Mouse (Mus musculus): ENCODE measurements around the gene Fbxw11.
A peak's percentile ranks its signal among the peaks of the same experiment; 100 is the strongest.

Gene Fbxw11

DNA sequence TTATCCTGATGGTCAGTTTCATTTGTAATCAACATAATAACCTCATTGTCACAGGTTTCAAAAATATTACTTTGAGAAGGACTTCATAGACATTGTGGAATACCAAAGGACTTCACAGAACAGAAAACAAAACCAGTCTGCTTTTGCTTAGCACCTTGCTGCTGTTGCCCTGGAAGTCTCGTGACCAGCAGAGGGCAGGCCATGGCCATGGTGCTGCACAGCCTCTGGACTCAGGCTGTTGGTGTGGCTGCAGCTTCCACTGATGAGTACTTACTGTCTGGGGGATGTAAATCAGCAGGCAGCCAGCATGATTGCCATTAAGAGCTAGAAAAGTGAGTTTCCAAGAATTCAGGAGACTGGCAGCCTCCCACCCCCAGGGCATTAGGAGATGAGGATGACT is 16.8 kb upstream of the Fbxw11 start:
- peak; percentile 65 for DNase-seq

DNA sequence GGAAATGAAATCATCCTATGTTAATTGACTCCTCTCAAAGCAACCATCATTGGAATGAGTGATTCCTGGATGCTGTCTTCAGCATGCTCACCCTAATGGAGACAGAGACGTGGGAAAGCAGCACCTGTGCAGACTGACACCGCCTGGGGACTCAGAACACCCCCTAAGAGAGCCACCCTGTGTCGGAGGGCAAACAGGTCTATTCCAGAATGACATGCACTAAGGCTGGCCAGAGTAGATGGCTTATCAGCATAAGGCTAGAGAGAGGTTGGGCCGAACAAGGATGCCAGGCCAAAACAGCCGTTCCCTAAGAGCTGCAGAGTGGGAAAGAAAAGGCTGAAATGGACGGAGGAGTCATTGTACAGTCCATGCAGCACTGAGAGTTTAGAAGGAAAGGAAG is 16.4 kb upstream of the Fbxw11 start:
- no peak for DNase-seq

DNA sequence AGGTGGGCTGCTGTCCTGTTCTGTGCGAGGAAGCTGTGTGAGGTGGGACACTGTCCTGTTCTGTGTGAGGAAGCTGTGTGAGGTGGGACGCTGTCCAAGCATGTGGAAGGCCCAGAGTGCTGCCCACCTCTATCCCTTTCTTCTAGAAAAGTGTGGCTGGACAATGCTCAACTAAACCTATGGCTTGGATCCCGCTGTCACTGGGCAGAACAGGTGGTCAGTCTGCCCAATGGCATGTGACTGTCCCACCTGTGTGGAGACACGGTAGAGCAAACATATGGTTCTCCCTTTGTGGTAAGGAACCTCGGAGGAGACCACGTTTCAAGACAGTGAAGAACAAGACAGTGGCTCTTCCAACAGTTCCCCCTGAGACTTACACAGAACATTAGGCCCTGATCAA is 14.6 kb upstream of the Fbxw11 start:
- no peak for DNase-seq

DNA sequence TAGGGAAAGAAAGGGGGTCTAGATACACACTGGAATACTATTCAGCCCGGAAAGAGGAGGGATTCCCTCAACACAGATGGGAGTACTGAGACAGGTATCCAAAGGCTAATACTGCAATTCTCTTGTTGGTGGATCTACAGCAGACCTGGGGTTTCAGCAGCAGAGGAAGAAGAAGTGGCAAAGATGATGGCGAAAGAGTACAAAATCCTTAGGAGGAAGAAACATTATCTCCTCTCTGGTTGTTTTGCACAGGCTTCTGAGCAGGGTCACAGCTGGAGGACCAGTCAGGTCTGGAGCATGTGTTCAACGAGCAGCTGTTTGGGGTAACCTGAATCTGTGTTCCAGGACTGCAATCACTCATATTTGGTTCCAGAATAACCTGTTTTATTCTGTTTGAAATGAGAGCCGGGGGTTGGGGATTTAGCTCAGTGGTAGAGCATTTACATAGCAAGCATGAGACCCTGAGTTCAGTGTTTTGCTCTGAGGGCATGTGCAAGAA is 12.8 kb upstream of the Fbxw11 start:
- DNase-seq: no peak

DNA sequence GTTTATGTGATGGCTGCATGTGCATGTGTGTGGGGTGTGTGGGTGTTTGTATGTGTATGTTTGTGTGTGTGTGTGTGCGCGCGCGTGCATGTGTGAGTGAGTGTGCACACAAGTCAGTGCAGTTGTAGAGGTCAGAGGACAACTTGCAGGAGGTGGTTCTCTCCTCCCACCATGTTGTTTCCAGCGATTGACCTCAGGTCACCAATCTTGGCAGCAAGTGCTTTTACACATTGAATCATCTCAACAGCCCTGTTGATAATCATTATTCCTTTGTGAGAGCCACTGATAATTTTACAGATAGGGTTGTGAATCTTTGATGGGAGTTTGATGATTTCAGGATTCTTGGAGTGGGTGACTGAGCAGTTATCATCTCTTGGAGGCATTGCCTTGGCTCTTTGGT is 9.9 kb upstream of the Fbxw11 start:
- no peak for DNase-seq

DNA sequence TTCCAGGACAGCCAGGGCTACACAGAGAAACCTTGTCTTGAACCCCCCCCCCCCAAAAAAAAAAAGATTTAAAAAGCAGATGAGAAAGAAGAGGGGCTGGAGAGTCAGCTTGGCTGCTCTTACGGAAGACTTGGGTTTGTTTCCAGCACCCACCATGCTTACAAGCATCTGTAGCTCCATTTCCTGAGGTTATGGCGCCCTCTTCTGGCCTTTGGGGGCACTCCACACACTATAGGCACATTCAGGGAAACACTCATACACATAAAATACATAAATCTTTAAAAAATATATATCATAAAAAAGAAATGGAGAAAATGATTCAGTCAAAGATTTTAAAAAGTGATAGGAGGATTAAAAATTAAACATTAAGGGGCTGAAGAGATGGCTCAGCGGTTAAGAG is 9.0 kb upstream of the Fbxw11 start:
- DNase-seq: no peak

DNA sequence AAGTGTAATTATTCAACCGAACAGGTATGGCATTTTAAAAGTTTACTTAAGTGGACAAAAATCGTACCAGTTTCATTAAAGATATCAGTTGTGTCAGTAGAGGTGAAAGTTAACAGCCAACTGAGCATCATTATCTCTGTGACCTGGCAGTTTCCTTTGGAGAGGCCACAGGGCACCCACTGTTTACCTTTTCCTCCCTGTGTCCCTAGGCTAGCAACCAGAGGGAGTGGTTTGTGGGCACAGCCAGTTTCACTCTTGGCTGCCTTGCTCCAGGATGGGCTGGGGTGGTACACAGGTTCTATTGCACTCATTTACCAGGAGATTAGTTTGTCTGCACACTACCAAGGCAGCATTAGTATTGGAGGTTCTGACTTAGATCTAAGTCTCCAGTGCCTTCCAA is 8.4 kb upstream of the Fbxw11 start:
- no peak for DNase-seq

DNA sequence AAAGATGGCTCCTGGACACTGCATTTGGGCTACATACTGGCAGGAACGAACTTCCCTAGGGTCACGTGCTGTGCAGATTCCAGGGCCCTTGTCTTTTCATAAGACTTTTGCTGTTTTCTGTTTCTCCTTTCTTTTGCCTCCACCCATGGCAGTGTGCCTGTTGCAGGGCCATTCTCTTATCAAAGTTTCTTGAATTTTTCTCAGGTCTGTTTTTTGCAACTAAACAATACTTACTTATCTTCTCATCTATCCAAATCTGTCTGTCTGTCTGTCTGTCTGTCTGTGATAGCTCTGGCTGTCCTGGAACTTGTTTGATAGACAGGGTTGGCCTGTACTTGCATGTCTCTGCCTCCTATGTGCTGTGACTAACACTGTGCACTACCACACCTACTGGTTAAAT is 7.7 kb upstream of the Fbxw11 start:
- DNase-seq: no peak

DNA sequence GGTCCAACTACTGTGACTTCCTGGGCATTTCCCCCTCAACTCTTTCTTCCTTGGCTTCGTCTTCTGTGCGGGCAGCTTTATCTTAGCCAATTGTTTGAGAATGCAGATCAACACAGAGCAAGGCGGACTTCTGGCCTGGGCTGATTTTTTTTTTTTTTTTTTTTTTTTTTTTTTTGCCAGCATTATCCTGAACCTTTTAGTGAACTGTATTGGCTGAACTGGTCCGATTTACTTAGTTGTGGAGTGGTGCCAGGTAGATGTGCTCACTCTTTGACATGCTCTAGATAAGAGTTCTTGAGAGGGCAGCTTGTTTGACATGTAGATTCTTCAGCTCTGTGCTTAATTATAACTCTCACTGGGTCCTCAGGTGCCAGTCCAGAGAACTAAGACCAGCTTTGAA is 6.2 kb upstream of the Fbxw11 start:
- DNase-seq: no peak

DNA sequence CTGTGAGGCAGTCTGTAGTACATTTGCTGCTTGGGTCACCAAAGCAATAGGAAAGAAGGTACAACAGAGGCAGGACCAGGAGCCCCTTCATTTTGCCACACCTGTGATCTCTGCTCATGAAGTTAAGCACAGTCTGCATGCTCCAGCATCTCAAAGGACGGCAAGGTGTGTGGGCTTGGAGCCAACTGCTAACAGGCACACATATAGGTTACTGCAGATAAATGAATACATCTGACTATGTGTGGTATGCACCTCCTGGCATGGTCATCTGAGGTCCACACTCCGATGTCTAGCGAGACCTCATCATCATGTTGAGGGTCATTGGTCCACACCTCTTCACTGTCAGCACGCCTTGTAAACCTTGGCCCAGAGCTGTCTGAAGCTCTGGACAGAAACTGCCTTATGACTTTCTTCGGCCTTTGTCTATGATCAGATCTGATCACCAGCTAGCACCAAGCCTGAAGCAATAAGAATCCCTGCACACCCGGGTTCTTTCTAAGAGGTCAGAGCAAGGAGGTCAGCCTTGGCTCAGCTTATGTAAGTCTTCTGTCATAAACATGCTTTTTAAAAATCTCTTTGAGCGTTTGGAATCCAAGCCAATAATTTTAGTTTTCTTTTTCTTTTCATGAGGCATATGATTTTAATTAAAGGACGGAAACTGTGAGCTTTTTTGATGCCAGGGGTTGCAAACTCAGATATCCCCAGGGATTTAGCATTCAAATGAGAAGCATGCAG is 3.8 kb upstream of the Fbxw11 start:
- DNase-seq: no peak

DNA sequence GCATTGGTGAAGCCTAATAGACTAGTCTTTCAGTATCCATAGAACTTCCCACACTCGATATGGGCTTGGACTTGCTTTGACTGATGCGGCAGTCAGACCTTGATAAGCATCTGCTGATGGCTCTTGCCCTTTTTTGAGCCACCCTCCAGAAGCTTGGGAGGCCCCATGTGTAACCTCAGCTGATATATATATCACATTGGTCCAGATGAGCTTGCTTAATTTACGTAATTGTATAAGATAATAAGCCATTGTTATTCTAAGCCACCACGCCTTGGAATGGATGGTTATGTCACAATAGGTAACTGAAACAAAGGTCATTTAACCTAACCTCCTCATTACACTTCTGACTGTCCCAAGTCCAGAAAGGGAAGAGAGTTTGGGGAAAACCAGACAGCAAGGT is 1.9 kb upstream of the Fbxw11 start:
- DNase-seq: no peak

DNA sequence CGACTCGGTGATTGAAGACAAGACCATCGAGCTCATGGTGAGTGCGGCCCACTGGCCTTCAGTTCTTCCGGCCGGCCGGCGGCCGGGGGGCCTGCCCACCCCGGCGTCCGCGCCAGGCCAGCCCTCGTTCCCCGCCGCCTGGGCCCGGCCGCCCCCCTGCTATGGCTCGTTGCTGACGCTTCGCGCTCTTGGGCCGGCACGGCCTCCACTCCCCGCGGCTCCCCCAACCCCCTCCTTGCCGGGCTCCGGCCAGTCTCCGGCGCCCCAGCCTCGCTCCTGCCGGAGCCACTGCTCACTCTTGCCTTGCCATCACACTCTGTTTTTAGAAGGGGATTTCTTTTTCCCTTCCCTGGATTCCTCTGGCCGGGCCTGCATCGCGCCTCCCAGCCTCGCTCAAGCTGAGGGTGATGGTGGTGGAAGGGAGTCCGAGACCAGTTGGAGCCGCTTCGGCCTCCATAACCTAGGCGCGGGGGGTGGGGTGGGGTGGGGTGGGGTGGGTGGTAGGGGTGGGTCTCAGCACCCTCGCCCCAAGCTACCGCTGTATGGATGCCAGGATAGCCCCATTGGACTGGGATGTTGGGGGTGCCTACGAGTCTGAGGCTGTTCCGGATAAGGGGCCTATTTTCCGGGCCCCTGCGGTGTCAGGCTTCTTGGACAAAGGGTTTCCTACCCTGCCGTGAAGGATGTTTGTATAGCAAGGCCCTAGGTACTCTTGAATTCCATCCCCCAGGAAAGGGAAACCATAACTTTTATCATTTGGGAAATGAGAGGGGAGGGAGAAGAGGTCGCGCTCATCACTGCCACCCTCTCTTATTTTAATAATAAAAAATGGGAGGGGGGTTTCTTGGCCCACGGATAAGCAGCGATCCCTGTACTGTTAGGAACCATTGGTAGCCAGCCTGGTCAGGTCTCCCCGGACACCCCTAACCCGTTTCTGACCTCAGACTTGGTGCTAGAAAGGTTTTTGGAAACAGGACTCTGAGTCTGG is 669 bp downstream of the Fbxw11 start:
- DNase-seq: no peak

DNA sequence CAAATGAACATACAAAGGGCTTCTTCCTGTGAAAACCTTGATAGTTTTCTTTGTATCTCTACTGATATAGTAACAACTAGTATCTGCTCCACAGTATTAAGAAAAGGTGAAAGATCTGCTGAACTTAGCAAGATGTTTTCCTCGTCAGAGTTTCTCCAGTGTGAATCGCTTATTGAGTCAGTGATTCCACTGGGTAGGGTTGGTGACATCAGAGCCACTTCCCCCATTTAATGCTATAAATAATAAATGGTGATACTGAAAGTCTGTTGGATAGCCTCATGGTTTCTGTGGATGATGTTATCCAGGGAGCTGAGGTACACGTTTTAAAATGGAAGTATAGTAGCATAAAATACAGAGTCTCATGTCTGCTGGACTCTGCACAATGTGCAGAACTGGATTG is 1.5 kb downstream of the Fbxw11 start:
- no peak for DNase-seq

DNA sequence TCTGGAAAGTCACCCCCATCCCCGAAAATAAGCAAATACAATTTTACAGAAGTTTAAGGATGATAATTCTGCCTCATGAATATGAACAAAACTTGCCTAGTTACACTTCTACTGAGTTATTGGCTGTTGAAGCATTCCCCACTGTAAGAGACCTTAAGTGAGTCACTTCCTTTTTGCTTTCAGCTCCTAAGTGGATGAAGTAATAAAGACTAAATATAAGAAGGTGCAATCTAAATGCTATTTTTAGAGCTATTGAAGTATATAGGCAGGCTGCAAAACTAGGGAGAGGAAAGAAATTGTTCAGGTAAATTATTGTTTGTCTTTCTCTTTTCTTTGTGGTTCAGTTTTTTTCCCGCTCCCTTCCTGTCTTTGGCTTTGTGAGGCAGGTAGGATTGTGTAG is 4.7 kb downstream of the Fbxw11 start:
- no peak for DNase-seq

DNA sequence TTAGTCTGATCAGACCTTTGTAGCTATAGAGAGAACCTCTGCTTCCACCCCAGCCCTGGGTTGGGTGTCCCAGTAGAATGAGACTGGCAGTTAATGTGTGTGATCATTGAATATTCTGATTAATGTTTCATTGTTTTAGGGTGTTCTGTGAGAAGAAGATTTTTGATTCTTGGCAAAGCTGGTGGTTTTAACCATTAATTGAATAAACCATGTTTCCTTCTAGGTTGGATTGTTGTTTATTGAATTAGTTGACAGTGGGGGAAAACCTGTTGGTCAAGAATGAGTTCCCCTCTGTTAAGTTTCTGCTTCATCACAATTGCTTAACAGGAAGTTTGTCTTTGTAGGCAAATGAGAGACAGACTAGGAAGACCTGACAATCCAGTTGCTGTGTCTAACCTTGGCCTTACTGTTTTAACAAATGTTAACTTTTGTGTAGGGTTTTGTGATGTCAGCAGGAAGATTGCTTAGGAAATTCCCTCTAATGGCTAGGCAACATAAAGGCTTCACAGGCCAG is 7.8 kb downstream of the Fbxw11 start:
- DNase-seq: no peak

DNA sequence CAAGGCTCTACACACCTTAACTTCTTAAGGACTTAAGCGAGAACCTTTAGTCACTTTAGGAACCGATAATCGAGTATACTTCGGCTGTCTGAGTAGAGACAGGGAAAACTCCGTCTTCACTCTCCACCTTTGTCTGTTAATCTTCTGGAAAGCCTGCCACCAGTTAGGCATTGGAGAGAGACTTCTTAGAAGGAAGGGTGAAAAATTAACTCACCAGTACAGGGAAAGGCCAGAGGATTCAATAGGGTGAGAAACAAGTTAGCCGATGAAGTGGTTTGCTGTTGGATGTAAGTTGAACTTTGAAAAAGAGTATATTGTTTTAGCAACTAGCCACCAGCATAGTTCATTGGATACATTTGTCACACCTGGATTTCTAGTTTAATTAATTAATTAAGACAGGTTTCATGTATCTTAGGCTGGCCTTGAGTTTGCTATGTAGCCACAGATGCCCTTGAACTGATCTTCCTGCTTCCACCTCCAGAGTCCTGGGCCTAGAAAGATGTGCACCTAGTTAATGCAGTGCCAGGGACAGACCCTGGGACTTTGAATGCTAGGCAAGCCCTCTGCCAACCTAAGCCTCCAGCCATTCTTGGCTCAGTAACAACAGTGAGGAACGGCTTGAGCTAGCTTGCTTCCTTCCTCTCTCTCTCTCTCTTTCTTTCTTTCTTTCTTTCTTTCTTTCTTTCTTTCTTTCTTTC is 8.5 kb downstream of the Fbxw11 start:
- no peak for DNase-seq

DNA sequence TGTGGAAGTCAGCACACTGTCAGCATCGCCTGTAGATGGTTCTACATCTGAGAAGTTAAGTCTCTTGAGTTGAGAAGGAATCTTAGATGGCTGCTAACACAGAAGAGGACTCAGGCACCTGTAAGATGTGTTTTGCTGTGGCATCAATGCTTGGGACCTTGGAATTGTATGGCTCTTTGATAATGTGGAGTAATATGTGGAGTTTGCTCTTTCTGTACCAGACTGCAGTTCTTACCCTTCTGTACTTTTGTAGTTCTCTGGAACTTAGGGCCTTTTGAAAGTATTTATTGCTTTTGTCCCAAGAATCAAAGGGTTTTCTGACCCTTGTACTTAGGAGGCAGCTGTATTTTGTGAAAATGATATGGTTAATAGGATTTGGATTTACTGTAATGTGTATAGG is 9.2 kb downstream of the Fbxw11 start:
- DNase-seq: no peak

DNA sequence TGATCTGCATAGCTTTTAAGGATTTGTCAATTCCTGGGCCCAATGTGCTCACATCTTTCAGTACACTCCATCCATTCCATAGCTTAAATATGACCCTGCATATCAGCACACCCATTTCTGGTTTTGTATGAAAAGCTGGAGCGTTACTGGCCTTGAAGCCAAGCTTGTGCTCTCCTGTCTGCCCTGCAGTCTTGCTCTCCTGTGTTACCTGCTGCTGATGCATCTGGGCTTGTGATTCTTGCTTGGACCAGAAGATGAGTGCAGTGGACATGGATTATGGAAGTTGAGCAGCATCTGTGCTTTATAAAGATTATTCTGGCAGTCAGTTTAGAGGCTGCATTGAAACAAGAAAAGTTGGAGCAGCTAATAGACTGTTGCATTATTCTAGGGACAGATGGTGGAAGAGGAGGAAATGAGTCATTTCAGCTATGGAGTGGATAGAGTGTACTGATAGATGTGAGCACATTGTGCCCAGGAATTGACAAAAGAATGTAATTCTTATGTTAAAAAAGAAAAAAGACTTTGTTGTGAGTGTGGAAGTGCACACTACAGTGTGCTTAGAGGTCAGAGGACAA is 19.6 kb downstream of the Fbxw11 start:
- DNase-seq: peak; percentile 52

DNA sequence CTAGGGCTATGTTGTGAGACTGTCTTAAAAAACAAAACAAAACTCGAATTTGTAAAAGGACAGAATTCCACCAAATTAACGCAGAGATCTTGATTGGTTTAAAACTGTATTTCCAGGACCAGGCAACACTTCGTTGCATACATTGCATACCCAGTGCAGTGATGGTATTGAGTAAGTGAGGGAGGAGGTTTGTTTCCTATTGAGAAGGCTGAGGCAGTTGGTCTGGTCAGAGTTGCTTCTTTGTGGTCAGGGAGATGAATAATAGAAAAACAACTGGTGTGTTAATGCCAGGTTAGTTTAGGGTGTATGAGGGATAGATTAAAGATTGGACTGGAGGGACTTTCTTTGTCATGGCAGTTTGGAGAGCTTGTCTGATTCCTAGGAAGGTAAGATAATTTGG is 23.1 kb downstream of the Fbxw11 start:
- no peak for DNase-seq

DNA sequence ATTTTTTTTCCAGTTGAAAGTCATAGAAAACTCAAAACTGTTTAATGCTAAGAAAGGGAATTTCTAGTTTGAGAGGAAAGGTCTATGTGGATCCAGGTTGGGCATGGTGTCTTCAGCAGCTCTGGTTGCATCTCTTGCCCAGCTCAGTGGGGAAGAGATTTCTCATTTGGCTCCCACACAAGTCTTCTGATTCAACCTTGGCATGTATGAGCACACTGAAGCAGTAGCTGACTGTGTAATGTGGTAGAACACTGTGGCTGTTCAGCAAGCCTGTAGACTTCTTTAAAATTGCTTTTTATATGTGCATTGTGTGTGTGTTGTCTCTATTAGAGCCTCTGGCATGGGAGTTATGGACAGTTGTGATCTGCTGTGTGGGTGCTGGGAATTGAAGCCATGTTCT is 24.5 kb downstream of the Fbxw11 start:
- DNase-seq: no peak

DNA sequence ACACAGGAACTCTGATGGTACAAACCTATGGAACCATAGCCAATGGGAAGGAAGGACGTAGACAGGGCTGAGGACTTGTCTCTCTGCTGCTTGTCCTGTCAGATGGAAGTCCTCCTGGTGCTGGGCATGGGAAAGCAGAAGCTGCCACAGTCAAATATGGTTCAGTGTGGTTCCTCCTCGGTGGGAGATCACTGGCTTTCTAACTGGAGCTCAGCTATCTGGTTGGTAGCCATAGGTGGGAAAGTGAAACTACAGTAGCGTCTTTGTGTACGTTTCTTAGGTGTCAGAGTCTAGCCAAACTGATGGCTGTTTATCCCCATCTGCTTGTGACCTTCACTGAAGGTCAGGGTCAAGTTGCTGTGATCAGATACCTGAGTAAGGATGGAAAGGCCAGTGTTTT is 29.0 kb downstream of the Fbxw11 start:
- no peak for DNase-seq

DNA sequence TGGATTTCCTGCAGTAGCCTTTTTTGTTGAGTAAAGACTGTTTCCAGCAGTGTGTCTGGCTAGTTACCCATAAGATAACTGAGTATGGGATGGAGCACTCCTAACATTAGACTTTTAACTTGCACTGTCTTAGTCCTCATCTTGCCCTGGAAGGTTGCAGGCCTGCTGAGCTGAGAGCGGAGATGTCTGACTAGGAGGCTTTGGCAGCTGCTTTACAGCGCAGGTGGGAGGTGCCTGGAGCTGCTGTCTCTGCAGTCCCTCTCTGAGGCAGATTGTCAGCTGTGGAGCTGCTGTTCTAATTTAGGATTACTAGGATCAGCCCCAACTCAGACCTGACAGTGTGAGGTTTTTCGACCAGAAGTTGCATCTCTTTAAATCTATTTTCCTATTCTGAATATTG is 34.3 kb downstream of the Fbxw11 start:
- DNase-seq: no peak

DNA sequence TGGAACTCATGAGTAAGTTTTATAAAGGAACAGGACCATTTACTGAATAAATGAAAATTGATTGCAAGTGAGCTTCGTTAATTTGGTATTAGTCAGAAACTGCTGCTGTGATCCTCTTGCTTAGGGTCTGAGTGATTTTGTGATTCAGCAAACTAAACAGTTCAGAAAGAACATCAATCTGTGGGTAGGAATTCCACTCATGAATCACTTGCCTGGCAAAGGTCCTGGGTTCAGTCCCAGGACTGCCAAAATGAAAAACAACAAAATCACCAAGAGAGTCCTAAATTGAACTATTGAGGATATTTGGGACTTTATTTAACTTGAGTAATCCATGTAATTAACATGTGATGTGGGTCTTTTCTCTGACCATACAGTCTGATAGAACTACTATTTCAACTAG is 35.3 kb downstream of the Fbxw11 start:
- DNase-seq: no peak

All from layer of hippocampus, adult 9-11 months (tissue).